Mouse (Mus musculus): ENCODE data around the gene Lef1. TPM values are rescaled to one million over a fixed set of nuclear protein-coding genes. Genes with fewer than 3 reads are reported as not detected.

The Lef1 gene
- polyA plus RNA-seq, 1 experiment, result 7.6 TPM

- TF ChIP-seq CTCF (IDR thresholded peaks at IDR 0.05; ENCODE audit: insufficient read depth, low read length) (no peak), POLR2A (IDR thresholded peaks at IDR 0.05; ENCODE audit: borderline replicate concordance, extremely low read depth, low read depth, low read length) (no peak)
- 74% methylated on average over 4 of the region's 4 CpGs for WGBS
- DNase-seq, result no peak
- Histone ChIP-seq H3K4me3 (replicated peaks; ENCODE audit: extremely low read depth, low read depth, low read length) (no peak overlapping the region), H3K4me1 (ENCODE audit: control insufficient read depth, insufficient read depth, low read length) (no peaks in the 10 kb centered on the region; the same call in 1 of the 2 replicates)
Measured at GRCm38 (mm10) chr3:131153896-131154295, 43.6 kb downstream of the Lef1 start.

DNA sequence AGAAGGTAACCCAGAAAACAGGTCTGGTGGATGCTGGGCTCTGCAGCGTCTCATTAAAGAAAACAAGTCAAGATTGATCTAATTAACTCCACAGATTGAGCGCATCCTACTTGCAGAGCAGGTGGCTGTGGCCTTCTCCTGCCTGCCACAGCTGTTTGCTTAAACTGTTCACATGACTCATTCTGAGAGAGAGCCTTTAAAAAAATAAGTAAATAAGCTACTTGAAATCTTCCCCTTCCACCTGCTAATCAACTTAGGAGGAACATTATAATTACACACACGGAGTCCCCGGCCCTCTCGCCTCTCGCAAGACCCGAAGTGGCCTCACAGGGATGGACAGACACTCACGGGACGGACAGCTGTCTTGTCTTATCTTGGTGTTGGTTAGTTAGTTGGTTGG lies 44.3 kb downstream of the Lef1 start:
- no peaks in the 10 kb centered on the region; the same call in 1 of the 2 replicates for H3K4me1 ChIP-seq (ENCODE audit: control insufficient read depth, insufficient read depth, low read length)
- no peak for DNase-seq
- no peak overlapping the region for H3K4me3 ChIP-seq (replicated peaks; ENCODE audit: extremely low read depth, low read depth, low read length)
- TF ChIP-seq POLR2A (IDR thresholded peaks at IDR 0.05; ENCODE audit: borderline replicate concordance, extremely low read depth, low read depth, low read length) (no peak), CTCF (IDR thresholded peaks at IDR 0.05; ENCODE audit: insufficient read depth, low read length) (no peak)
- 89% methylated on average over 9 of the region's 9 CpGs for WGBS

DNA sequence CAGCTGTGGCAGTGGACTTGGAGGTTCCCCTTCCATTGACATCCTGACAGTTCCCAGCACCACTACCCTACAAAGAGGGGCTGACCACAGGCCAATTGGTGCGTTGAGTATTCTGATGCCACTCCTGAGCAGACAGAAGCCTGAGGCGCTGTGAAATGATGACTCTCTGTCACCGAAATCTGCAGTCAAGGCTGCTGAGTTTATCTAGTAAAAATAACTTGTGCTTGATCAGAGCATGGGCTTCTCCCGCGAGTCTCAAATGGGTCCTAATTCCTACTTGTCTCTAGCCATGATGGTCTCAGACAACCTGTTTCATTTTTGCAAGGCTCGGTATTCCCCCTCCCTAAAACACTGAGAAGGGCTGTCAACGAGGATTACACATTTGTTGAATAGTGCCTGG lies 44.8 kb downstream of the Lef1 start:
- TF ChIP-seq CTCF (IDR thresholded peaks at IDR 0.05; ENCODE audit: insufficient read depth, low read length) (no peak), POLR2A (IDR thresholded peaks at IDR 0.05; ENCODE audit: borderline replicate concordance, extremely low read depth, low read depth, low read length) (no peak)
- no peak for DNase-seq
- WGBS, result 73% methylated on average over 7 of the region's 7 CpGs
- Histone ChIP-seq H3K4me1 (ENCODE audit: control insufficient read depth, insufficient read depth, low read length) (no peaks in the 10 kb centered on the region; the same call in 1 of the 2 replicates), H3K4me3 (replicated peaks; ENCODE audit: extremely low read depth, low read depth, low read length) (no peak overlapping the region)

- DNase-seq, result no peak
- TF ChIP-seq CTCF (IDR thresholded peaks at IDR 0.05; ENCODE audit: insufficient read depth, low read length), result no peak
- TF ChIP-seq POLR2A (IDR thresholded peaks at IDR 0.05; ENCODE audit: borderline replicate concordance, extremely low read depth, low read depth, low read length), result no peak
- 62% methylated on average over 3 of the region's 3 CpGs for WGBS
- H3K4me1 ChIP-seq (ENCODE audit: control insufficient read depth, insufficient read depth, low read length), result no peaks in the 10 kb centered on the region; the same call in 1 of the 2 replicates
- no peak overlapping the region for H3K4me3 ChIP-seq (replicated peaks; ENCODE audit: extremely low read depth, low read depth, low read length)
Measured at GRCm38 (mm10) chr3:131155657-131156056, 45.4 kb downstream of the Lef1 start.

- Histone ChIP-seq H3K4me3 (replicated peaks; ENCODE audit: extremely low read depth, low read depth, low read length) (no peak overlapping the region), H3K4me1 (ENCODE audit: control insufficient read depth, insufficient read depth, low read length) (no peaks in the 10 kb centered on the region; the same call in 1 of the 2 replicates)
- TF ChIP-seq POLR2A (IDR thresholded peaks at IDR 0.05; ENCODE audit: borderline replicate concordance, extremely low read depth, low read depth, low read length), result no peak
- TF ChIP-seq CTCF (IDR thresholded peaks at IDR 0.05; ENCODE audit: insufficient read depth, low read length), result no peak
- WGBS, result 43% methylated on average over 11 of the region's 11 CpGs
- no peak for DNase-seq
Measured at GRCm38 (mm10) chr3:131156377-131156776, 46.1 kb downstream of the Lef1 start.

- 42% methylated on average over 7 of the region's 7 CpGs for WGBS
- Histone ChIP-seq H3K4me1 (ENCODE audit: control insufficient read depth, insufficient read depth, low read length) (no peaks in the 10 kb centered on the region; the same call in 1 of the 2 replicates), H3K4me3 (replicated peaks; ENCODE audit: extremely low read depth, low read depth, low read length) (no peak overlapping the region)
- no peak for DNase-seq
- TF ChIP-seq CTCF (IDR thresholded peaks at IDR 0.05; ENCODE audit: insufficient read depth, low read length), result no peak
- no peak for TF ChIP-seq POLR2A (IDR thresholded peaks at IDR 0.05; ENCODE audit: borderline replicate concordance, extremely low read depth, low read depth, low read length)
Measured at GRCm38 (mm10) chr3:131157471-131157870, 47.2 kb downstream of the Lef1 start.

DNA sequence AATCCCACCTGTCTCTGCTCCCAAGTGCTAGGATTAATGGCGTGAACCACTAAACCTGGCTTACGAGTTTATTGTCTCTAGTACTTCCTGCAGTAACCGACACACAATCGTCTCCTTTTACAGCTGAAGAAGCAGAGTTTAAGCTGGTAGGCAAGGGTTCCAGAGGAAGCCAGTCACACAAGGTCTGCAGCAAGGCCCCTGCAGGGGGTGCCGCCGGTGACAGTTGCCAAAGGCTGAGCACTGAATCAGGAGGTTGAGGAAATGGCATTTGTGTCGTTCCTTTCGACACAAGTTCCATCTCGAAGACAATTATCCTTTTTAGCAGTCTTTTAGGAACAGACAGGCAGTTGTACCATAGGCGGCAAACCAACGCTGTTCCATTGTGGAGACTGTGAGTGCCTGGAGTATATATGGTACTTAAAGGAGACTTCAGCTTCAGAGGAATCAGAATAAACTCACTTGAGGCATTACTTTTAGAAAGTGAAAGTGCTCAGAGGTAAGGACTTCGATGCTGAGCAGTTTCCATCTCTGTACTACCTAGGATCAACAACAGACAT lies 49.0 kb downstream of the Lef1 start:
- 70% methylated on average over 12 of the region's 12 CpGs for WGBS
- TF ChIP-seq POLR2A (IDR thresholded peaks at IDR 0.05; ENCODE audit: borderline replicate concordance, extremely low read depth, low read depth, low read length) (no peak), CTCF (IDR thresholded peaks at IDR 0.05; ENCODE audit: insufficient read depth, low read length) (no peak)
- no peak overlapping the region for H3K4me3 ChIP-seq (replicated peaks; ENCODE audit: extremely low read depth, low read depth, low read length)
- DNase-seq, result no peak
- no peaks in the 10 kb centered on the region; the same call in 1 of the 2 replicates for H3K4me1 ChIP-seq (ENCODE audit: control insufficient read depth, insufficient read depth, low read length)

DNA sequence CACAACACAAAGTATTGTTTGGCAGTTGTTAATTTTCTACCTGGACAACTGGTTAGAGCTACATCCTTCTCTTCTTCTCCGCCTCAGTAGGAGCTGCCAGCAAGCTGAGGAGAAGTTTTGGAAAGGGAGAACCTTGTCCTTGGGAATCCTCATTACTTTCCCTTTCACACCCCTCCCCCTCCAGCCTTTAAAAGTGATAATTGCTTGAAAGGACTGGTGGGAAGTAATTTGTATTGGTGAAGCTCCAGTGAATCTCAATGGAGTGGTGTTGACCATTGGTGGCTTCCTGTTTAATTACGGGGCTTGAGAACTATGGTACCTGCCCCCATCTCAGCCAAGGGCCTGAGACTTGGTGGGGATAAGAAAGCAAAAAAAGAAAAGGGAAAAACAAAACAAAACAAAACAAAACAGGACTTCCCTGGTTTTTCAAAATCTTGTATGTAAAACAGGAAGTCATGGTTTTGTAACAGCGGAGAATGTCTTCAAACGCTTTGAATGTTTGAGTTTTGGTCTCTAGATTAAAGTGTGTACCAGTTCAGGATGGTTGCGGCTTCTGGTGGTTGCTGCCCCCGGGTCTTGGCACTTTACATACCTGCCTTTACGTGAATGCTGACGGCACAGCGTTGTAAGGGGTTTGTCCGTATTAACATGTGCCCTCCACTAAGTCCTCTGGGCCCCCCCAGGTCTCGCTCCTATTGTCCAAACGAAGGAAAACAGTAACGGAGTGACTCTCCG lies 49.8 kb downstream of the Lef1 start:
- no peak for DNase-seq
- TF ChIP-seq CTCF (IDR thresholded peaks at IDR 0.05; ENCODE audit: insufficient read depth, low read length), result no peak
- TF ChIP-seq POLR2A (IDR thresholded peaks at IDR 0.05; ENCODE audit: borderline replicate concordance, extremely low read depth, low read depth, low read length), result no peak
- 75% methylated on average over 14 of the region's 14 CpGs for WGBS
- H3K4me3 ChIP-seq (replicated peaks; ENCODE audit: extremely low read depth, low read depth, low read length), result no peak overlapping the region
- H3K4me1 ChIP-seq (ENCODE audit: control insufficient read depth, insufficient read depth, low read length), result no peaks in the 10 kb centered on the region; the same call in 1 of the 2 replicates

- 59% methylated on average over 7 of the region's 7 CpGs for WGBS
- DNase-seq, result no peak
- H3K4me3 ChIP-seq (replicated peaks; ENCODE audit: extremely low read depth, low read depth, low read length), result no peak overlapping the region
- H3K4me1 ChIP-seq (ENCODE audit: control insufficient read depth, insufficient read depth, low read length), result no peaks in the 10 kb centered on the region; the same call in 1 of the 2 replicates
- no peak for TF ChIP-seq POLR2A (IDR thresholded peaks at IDR 0.05; ENCODE audit: borderline replicate concordance, extremely low read depth, low read depth, low read length)
- TF ChIP-seq CTCF (IDR thresholded peaks at IDR 0.05; ENCODE audit: insufficient read depth, low read length), result no peak
Measured at GRCm38 (mm10) chr3:131160921-131161320, 50.6 kb downstream of the Lef1 start.

DNA sequence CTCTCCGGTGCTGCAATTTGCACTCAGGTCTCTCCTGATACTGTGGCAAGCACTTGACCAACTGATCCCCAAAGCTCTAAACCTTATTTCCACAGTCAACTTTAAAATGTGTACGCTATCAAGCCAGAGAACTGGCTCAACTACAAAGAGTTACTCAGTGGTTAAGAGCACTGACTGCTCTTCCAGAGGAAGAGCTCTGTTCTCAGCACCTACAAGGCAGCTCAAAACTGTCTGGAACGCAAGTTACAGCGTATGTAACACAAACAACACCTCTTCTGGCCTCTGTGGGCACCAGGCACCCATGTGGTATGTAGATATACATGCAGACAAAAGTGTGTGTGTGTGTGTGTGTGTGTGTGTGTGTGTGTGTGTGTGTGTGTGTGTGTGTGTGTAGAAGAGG lies 57.5 kb downstream of the Lef1 start:
- WGBS, result 89% methylated on average over 4 of the region's 4 CpGs
- Histone ChIP-seq H3K4me1 (ENCODE audit: control insufficient read depth, insufficient read depth, low read length) (no peaks in the 10 kb centered on the region), H3K4me3 (replicated peaks; ENCODE audit: extremely low read depth, low read depth, low read length) (no peak overlapping the region)
- TF ChIP-seq CTCF (IDR thresholded peaks at IDR 0.05; ENCODE audit: insufficient read depth, low read length), result no peak
- TF ChIP-seq POLR2A (IDR thresholded peaks at IDR 0.05; ENCODE audit: borderline replicate concordance, extremely low read depth, low read depth, low read length), result no peak
- no peak for DNase-seq
